33 mouse cellular contexts compared by ENCODE assay signal in genomic region chr2:154227830-154228229, GRCm38 (mm10). TPM values are rescaled to one million over a fixed set of nuclear protein-coding genes. Genes with fewer than 3 reads are reported as not detected.
DNase-seq lines count a peak whose midpoint lies in the region; ATAC-seq lines count a peak whose summit lies in the region.
"Had no signal": no experiment of that assay in that cellular context is flagged by ENCODE, and none has a peak within 500 bp of the region (broad histone marks: within the 10 kb centered on the region; RNA-seq: fewer than 3 reads in every experiment).

No protein-coding gene starts in this region.

- DNase-seq in cerebellum, adult 11 months, result peak; percentile 14
- DNase-seq in cerebellum, adult 8-10 months, result peak; percentile 14
- DNase-seq in cerebellum, postnatal 10 days, result peak; percentile 72 to 79
- DNase-seq in cerebellum, postnatal 36 days, result peak; percentile 10 to 34
- DNase-seq in heart, postnatal 10 days, result no peak
- DNase-seq: adrenal gland, postnatal 10 days; adrenal gland, postnatal 36 days; forebrain, postnatal 0 days; gastrocnemius, postnatal 25 days; heart, adult 18-20 months; heart, postnatal 36 days; kidney, adult 18-20 months; kidney, adult 9 months had no signal

- no peak overlapping the region for H3K9ac ChIP-seq in heart, embryonic 12.5 days
- H3K9ac ChIP-seq: embryonic facial prominence, embryonic 12.5 days; embryonic facial prominence, embryonic 15.5 days; forebrain, postnatal 0 days; hindbrain, embryonic 13.5 days had no signal

- H3K27me3 ChIP-seq in heart, embryonic 12.5 days (replicated peaks), result no peaks in the 10 kb centered on the region
- H3K27me3 ChIP-seq: embryonic facial prominence, embryonic 12.5 days; embryonic facial prominence, embryonic 15.5 days; hindbrain, embryonic 13.5 days had no signal

- no peak overlapping the region for H3K4me2 ChIP-seq in heart, embryonic 12.5 days
- H3K4me2 ChIP-seq: embryonic facial prominence, embryonic 12.5 days; embryonic facial prominence, embryonic 15.5 days; hindbrain, embryonic 13.5 days had no signal

- ATAC-seq in cerebellum, adult (ENCODE audit: insufficient number of reproducible peaks, low FRiP score, low TSS enrichment), result no peak
- no peak for ATAC-seq in inflammation-experienced regulatory T-cells, adult 6 months
- no peak for ATAC-seq in heart, embryonic 12.5 days (ENCODE audit: insufficient number of reproducible peaks, low FRiP score)
- ATAC-seq: activated CD4-positive, CD25-positive, alpha-beta regulatory T cell, adult 4 months; forebrain, embryonic 14.5 days; forebrain, postnatal 0 days; hindbrain, embryonic 16.5 days; intestine, embryonic 16.5 days had no signal

- peaks cover 31% of the 10 kb centered on the region for H3K4me1 ChIP-seq in heart, embryonic 12.5 days (replicated peaks)

- no peaks in the 10 kb centered on the region for H3K36me3 ChIP-seq in heart, embryonic 12.5 days
- H3K36me3 ChIP-seq: embryonic facial prominence, embryonic 12.5 days; embryonic facial prominence, embryonic 15.5 days; heart, embryonic 10.5 days; hindbrain, embryonic 10.5 days; hindbrain, embryonic 13.5 days had no signal

- H3K4me3 ChIP-seq in heart, embryonic 12.5 days, result no peak overlapping the region
- H3K4me3 ChIP-seq: embryonic facial prominence, embryonic 12.5 days; embryonic facial prominence, embryonic 15.5 days; heart, embryonic 10.5 days; hindbrain, embryonic 10.5 days; hindbrain, embryonic 13.5 days had no signal

- WGBS in heart, embryonic 12.5 days, result 77% methylated on average over 5 of the region's 5 CpGs

- no peaks in the 10 kb centered on the region for H3K9me3 ChIP-seq in heart, embryonic 12.5 days (replicated peaks)
- H3K9me3 ChIP-seq: embryonic facial prominence, embryonic 12.5 days; embryonic facial prominence, embryonic 15.5 days; heart, embryonic 10.5 days; hindbrain, embryonic 10.5 days; hindbrain, embryonic 13.5 days had no signal

- intact Hi-C loops in heart, postnatal 10 days (cut with DNase I), result no loop called here

- H3K27ac ChIP-seq in heart, embryonic 12.5 days (ENCODE audit: poor library complexity, severe bottlenecking), result no peak overlapping the region
- H3K27ac ChIP-seq: embryonic facial prominence, embryonic 12.5 days; embryonic facial prominence, embryonic 15.5 days; heart, embryonic 10.5 days; hindbrain, embryonic 10.5 days; hindbrain, embryonic 13.5 days had no signal

RNA-seq across cellular contexts. Expression of gene Bpifb5, which starts 4.3 kb away (rescaled TPM):
- total RNA-seq in heart, postnatal 10 days (2021), result not detected
- not detected for polyA plus RNA-seq in inflammation-experienced regulatory T-cells, adult 6 months (2017; shearing (Covaris generic))
- polyA plus RNA-seq in heart, embryonic 12.5 days (2016; fragmentation: Nextera tagmentation; extraction: Ambion mirVana), result 0.14 and 0.33 TPM in 2 replicates
- total RNA-seq: common myeloid progenitor, adult 5-6 weeks; gastrocnemius, adult 8-10 months; gastrocnemius, postnatal 25 days; heart, adult 18-20 months; heart, postnatal 36 days had no signal
- polyA plus RNA-seq: activated CD4-positive, CD25-positive, alpha-beta regulatory T cell, adult 4 months; forebrain, embryonic 11.5 days had no signal

RNA-seq across cellular contexts. Expression of gene Bpifb9a, which starts 29.8 kb away (rescaled TPM):
- not detected for total RNA-seq in heart, postnatal 10 days (2021)
- polyA plus RNA-seq in inflammation-experienced regulatory T-cells, adult 6 months (2017; shearing (Covaris generic)), result not detected
- 0.29 TPM in 1 of 2 replicates, not detected in the other for polyA plus RNA-seq in heart, embryonic 12.5 days (2016; fragmentation: Nextera tagmentation; extraction: Ambion mirVana)
- total RNA-seq: adrenal gland, postnatal 10 days; adrenal gland, postnatal 36 days; common myeloid progenitor, adult 5-6 weeks; ES-E14; forebrain, postnatal 0 days; gastrocnemius, postnatal 25 days; heart, adult 18-20 months; heart, postnatal 36 days had no signal
- polyA plus RNA-seq: activated CD4-positive, CD25-positive, alpha-beta regulatory T cell, adult 4 months; embryonic facial prominence, embryonic 12.5 days; embryonic facial prominence, embryonic 15.5 days; forebrain, embryonic 11.5 days; forebrain, embryonic 14.5 days; forebrain, postnatal 0 days; frontal cortex, adult 2 months; gonadal fat pad, adult 2 months; heart, embryonic 10.5 days; heart, embryonic 14.5 days; heart, postnatal 0 days; hindbrain, embryonic 10.5 days; hindbrain, embryonic 13.5 days; hindbrain, embryonic 16.5 days; intestine, embryonic 16.5 days had no signal

RNA-seq across cellular contexts. Expression of gene Bpifb1, which starts 37.2 kb away (rescaled TPM):
- total RNA-seq in heart, postnatal 10 days (2021), result under 1 TPM; 0.15 to 0.24 TPM
- polyA plus RNA-seq in inflammation-experienced regulatory T-cells, adult 6 months (2017; shearing (Covaris generic)), result not detected
- 0.12 and 0.14 TPM in 2 replicates for polyA plus RNA-seq in heart, embryonic 12.5 days (2016; fragmentation: Nextera tagmentation; extraction: Ambion mirVana)
- total RNA-seq: adrenal gland, postnatal 10 days; adrenal gland, postnatal 36 days; common myeloid progenitor, adult 5-6 weeks; gastrocnemius, adult 8-10 months; gastrocnemius, postnatal 25 days; heart, postnatal 36 days had no signal
- polyA plus RNA-seq: activated CD4-positive, CD25-positive, alpha-beta regulatory T cell, adult 4 months; embryonic facial prominence, embryonic 12.5 days; forebrain, embryonic 11.5 days; gonadal fat pad, adult 2 months; hindbrain, embryonic 10.5 days; hindbrain, embryonic 13.5 days had no signal

Comparison
In these comparisons a context has a peak if more than half of its experiments do, and no peak if none do; other contexts are left out.
1. DNase-seq: peak in cerebellum, adult 11 months (single experiment), cerebellum, adult 8-10 months (single experiment), cerebellum, postnatal 10 days (2 of 2) and cerebellum, postnatal 36 days (2 of 2); none in heart, postnatal 10 days (0 of 2).